In genomic region chr10:39184864-39185544, GRCm38 (mm10) we compare ENCODE assay signal across 13 mouse cellular contexts. TPM values are rescaled to one million over a fixed set of nuclear protein-coding genes. Genes with fewer than 3 reads are reported as not detected.
DNase-seq lines count a peak whose midpoint lies in the region; ATAC-seq and TF ChIP-seq lines count a peak whose summit lies in the region.
"Had no signal": no experiment of that assay in that cellular context is flagged by ENCODE, and none has a peak within 500 bp of the region (broad histone marks: within the 10 kb centered on the region; RNA-seq: fewer than 3 reads in every experiment).

No protein-coding gene starts in this region.

- H3K4me1 ChIP-seq in hindbrain, postnatal 0 days (ENCODE audit: insufficient read depth, low read length): no peaks in the 10 kb centered on the region
- H3K4me1 ChIP-seq in hindbrain, embryonic 10.5 days (replicated peaks): no peaks in the 10 kb centered on the region
- H3K4me1 ChIP-seq in lung, embryonic 16.5 days (replicated peaks; ENCODE audit: control insufficient read depth, insufficient read depth, low read length): peaks cover 9% of the 10 kb centered on the region

- DNase-seq in hindbrain, postnatal 0 days (ENCODE audit: low spot score): peak; percentile 48
- no peak for DNase-seq in hindbrain, embryonic 10.5 days (ENCODE audit: low spot score)
- DNase-seq in lung, postnatal 25 days (ENCODE audit: low spot score): no peak
- peak; percentile 50 to 78 for DNase-seq in frontal cortex, adult 2 months (ENCODE audit: extremely low spot score in 1 of 2, low spot score in 1 of 2)
- peak; percentile 60 for DNase-seq in right cerebral cortex, postnatal 25 days
- DNase-seq in testis, postnatal 14 days (ENCODE audit: low spot score): no peak
- DNase-seq in heart, postnatal 36 days: no peak
- DNase-seq: adrenal gland, postnatal 14 days; cerebellum, adult 11-12 months; thymus, postnatal 25 days had no signal

- no peak for TF ChIP-seq CTCF in hindbrain, postnatal 0 days (IDR thresholded peaks at IDR 0.05; ENCODE audit: low read depth)

- 63% methylated on average over 8 of the region's 8 CpGs for WGBS in hindbrain, postnatal 0 days
- 90% methylated on average over 8 of the region's 8 CpGs for whole genome bisulfite sequencing in hindbrain, embryonic 10.5 days
- 52% methylated on average over 8 of the region's 8 CpGs for WGBS in lung, embryonic 16.5 days

- H3K4me2 ChIP-seq in hindbrain, postnatal 0 days (ENCODE audit: low read depth, low read length): no peak overlapping the region
- peak overlapping the region; percentile 17; the same call in 1 of the 2 replicates for H3K4me2 ChIP-seq in lung, embryonic 16.5 days (ENCODE audit: low read depth, low read length)

- no peak overlapping the region for H3K4me3 ChIP-seq in hindbrain, postnatal 0 days (ENCODE audit: low read length)
- H3K4me3 ChIP-seq in hindbrain, embryonic 10.5 days: no peak overlapping the region
- no peak overlapping the region for H3K4me3 ChIP-seq in lung, embryonic 16.5 days (ENCODE audit: low read length)

- intact Hi-C loops in heart, postnatal 36 days (cut with DNase I): no loop called here

- H3K27me3 ChIP-seq in hindbrain, postnatal 0 days (ENCODE audit: insufficient read depth, low read length): no peaks in the 10 kb centered on the region
- H3K27me3 ChIP-seq in hindbrain, embryonic 10.5 days (ENCODE audit: insufficient read depth, poor library complexity, severe bottlenecking): no peaks in the 10 kb centered on the region
- H3K27me3 ChIP-seq in lung, embryonic 16.5 days (ENCODE audit: control insufficient read depth, insufficient read depth, low read depth, low read length): no peaks in the 10 kb centered on the region

- H3K27ac ChIP-seq in hindbrain, postnatal 0 days: peak overlapping the region; percentile 41; the same call in 1 of the 2 replicates
- H3K27ac ChIP-seq in hindbrain, embryonic 10.5 days: no peak overlapping the region
- peak overlapping the region; percentile 70 for H3K27ac ChIP-seq in lung, embryonic 16.5 days (ENCODE audit: low read length)
- H3K27ac ChIP-seq: liver, embryonic 14.5 days had no signal

- H3K9ac ChIP-seq in hindbrain, postnatal 0 days (replicated peaks; ENCODE audit: low read length): no peak overlapping the region
- H3K9ac ChIP-seq in lung, embryonic 16.5 days (ENCODE audit: low read length): no peak overlapping the region
- H3K9ac ChIP-seq: liver, embryonic 14.5 days had no signal

- H3K36me3 ChIP-seq in hindbrain, postnatal 0 days (ENCODE audit: insufficient read depth, low read length): no peaks in the 10 kb centered on the region
- no peaks in the 10 kb centered on the region for H3K36me3 ChIP-seq in hindbrain, embryonic 10.5 days
- no peaks in the 10 kb centered on the region for H3K36me3 ChIP-seq in lung, embryonic 16.5 days (ENCODE audit: control insufficient read depth, insufficient read depth, low read length)

- no peaks in the 10 kb centered on the region for H3K9me3 ChIP-seq in hindbrain, postnatal 0 days (ENCODE audit: low read length)
- H3K9me3 ChIP-seq in hindbrain, embryonic 10.5 days: no peaks in the 10 kb centered on the region
- H3K9me3 ChIP-seq in lung, embryonic 16.5 days (ENCODE audit: control insufficient read depth, low read length): no peaks in the 10 kb centered on the region

- 0 out of 2 replicates have a peak, but pooled peaks have one; percentile 47 for ATAC-seq in hindbrain, postnatal 0 days
- peak; percentile 23; the same call in 1 of the 2 replicates for ATAC-seq in lung, embryonic 16.5 days (ENCODE audit: low read depth)

RNA-seq across cellular contexts. Expression of gene Ccn6, which starts 21.4 kb away (rescaled TPM):
- total RNA-seq in hindbrain, postnatal 0 days (2014; rRNA removed): 0.65 and 2.0 TPM in 2 replicates
- polyA plus RNA-seq in hindbrain, postnatal 0 days (2015; fragmentation: Nextera tagmentation; extraction: Ambion mirVana): 0.35 and 0.49 TPM in 2 replicates
- 0.24 and 0.50 TPM in 2 replicates for polyA plus RNA-seq in hindbrain, embryonic 10.5 days (2016; fragmentation: Nextera tagmentation; extraction: Ambion mirVana)
- 0.30 and 0.67 TPM in 2 replicates for polyA plus RNA-seq in lung, embryonic 16.5 days (2015; fragmentation: Nextera tagmentation; extraction: Ambion mirVana)
- 0.19 and 0.36 TPM in 2 replicates for polyA plus RNA-seq in frontal cortex, adult 2 months (2012; rRNA removed)
- not detected for total RNA-seq in heart, postnatal 36 days (2021)
- total RNA-seq: heart, adult 8-10 months had no signal

RNA-seq across cellular contexts. Expression of gene Tube1, which starts 51.2 kb away (rescaled TPM):
- 3.3 and 3.8 TPM in 2 replicates for total RNA-seq in hindbrain, postnatal 0 days (2014; rRNA removed)
- polyA plus RNA-seq in hindbrain, postnatal 0 days (2015; fragmentation: Nextera tagmentation; extraction: Ambion mirVana): 3.6 and 3.7 TPM in 2 replicates
- 22.0 and 27.1 TPM in 2 replicates for polyA plus RNA-seq in hindbrain, embryonic 10.5 days (2016; fragmentation: Nextera tagmentation; extraction: Ambion mirVana)
- 18.4 and 20.6 TPM in 2 replicates for polyA plus RNA-seq in lung, embryonic 16.5 days (2015; fragmentation: Nextera tagmentation; extraction: Ambion mirVana)
- 4.3 and 4.4 TPM in 2 replicates for polyA plus RNA-seq in frontal cortex, adult 2 months (2012; rRNA removed)
- total RNA-seq in heart, postnatal 36 days (2021): 1 to 10 TPM; 1.0 to 1.2 TPM

RNA-seq across cellular contexts. Expression of gene Fam229b, which starts 51.3 kb away (rescaled TPM):
- total RNA-seq in hindbrain, postnatal 0 days (2014; rRNA removed): 18.0 and 22.8 TPM in 2 replicates
- polyA plus RNA-seq in hindbrain, postnatal 0 days (2015; fragmentation: Nextera tagmentation; extraction: Ambion mirVana): 43.8 and 45.9 TPM in 2 replicates
- polyA plus RNA-seq in hindbrain, embryonic 10.5 days (2016; fragmentation: Nextera tagmentation; extraction: Ambion mirVana): 12.6 and 18.0 TPM in 2 replicates
- polyA plus RNA-seq in lung, embryonic 16.5 days (2015; fragmentation: Nextera tagmentation; extraction: Ambion mirVana): 12.3 and 12.5 TPM in 2 replicates
- 24.2 and 29.7 TPM in 2 replicates for polyA plus RNA-seq in frontal cortex, adult 2 months (2012; rRNA removed)
- total RNA-seq in heart, postnatal 36 days (2021): 1 to 10 TPM; 5.4 to 6.7 TPM

Comparison
In these comparisons a context has a peak if more than half of its experiments do, and no peak if none do; other contexts are left out.
1. DNase-seq: peak in hindbrain, postnatal 0 days (single experiment), frontal cortex, adult 2 months (2 of 2) and right cerebral cortex, postnatal 25 days (single experiment); none in hindbrain, embryonic 10.5 days (single experiment), lung, postnatal 25 days (single experiment), testis, postnatal 14 days (single experiment) and heart, postnatal 36 days (0 of 2).